Mouse (Mus musculus) kidney, adult 9 months (tissue): Measurements from ENCODE around the gene Sik3.

ENCODE experiments used
- DNase-seq: peaks from one replicate; pipeline ENCODE4 v3.0.0; 2022

The Sik3 gene

GRCm38 (mm10) chr9:46235196-46235595 lies 222.6 kb downstream of the Sik3 start:
- DNase-seq: peak; percentile 78

GRCm38 (mm10) chr9:46235596-46235648 lies 222.8 kb downstream of the Sik3 start, which contains the start of gene Apoc3:
Gene Apoc3 (minus strand): TSS chr9:46235636.
- no peak for DNase-seq

- peak; percentile 67 for DNase-seq
Measured at GRCm38 (mm10) chr9:46235649-46236048, 223.0 kb downstream of the Sik3 start.

- DNase-seq: no peak
Measured at GRCm38 (mm10) chr9:46238850-46239249, 226.2 kb downstream of the Sik3 start.

- DNase-seq: peak; percentile 54
Measured at GRCm38 (mm10) chr9:46240526-46241153, 228.0 kb downstream of the Sik3 start, which contains the start of gene Apoa4. Gene Apoa4 (plus strand): TSS chr9:46240696.

- no peak for DNase-seq
Measured at GRCm38 (mm10) chr9:46241818-46242217, 229.2 kb downstream of the Sik3 start.

GRCm38 (mm10) chr9:46243122-46243521 lies 230.5 kb downstream of the Sik3 start:
- DNase-seq: no peak

GRCm38 (mm10) chr9:46243584-46243983 lies 231.0 kb downstream of the Sik3 start:
- DNase-seq: no peak

GRCm38 (mm10) chr9:46246752-46247324 lies 234.2 kb downstream of the Sik3 start:
- peak; percentile 71 for DNase-seq

GRCm38 (mm10) chr9:46256177-46256576 lies 243.6 kb downstream of the Sik3 start:
- no peak for DNase-seq

GRCm38 (mm10) chr9:46256658-46257385 lies 244.2 kb downstream of the Sik3 start:
- no peak for DNase-seq

GRCm38 (mm10) chr9:46257546-46257945 lies 244.9 kb downstream of the Sik3 start:
- no peak for DNase-seq

- no peak for DNase-seq
Measured at GRCm38 (mm10) chr9:46259111-46259510, 246.5 kb downstream of the Sik3 start.

- DNase-seq: no peak
Measured at GRCm38 (mm10) chr9:46261131-46261530, 248.5 kb downstream of the Sik3 start.

- DNase-seq: no peak
Measured at GRCm38 (mm10) chr9:46268343-46268873, 255.8 kb downstream of the Sik3 start, which contains the start of gene Apoa5. Gene Apoa5 (plus strand): TSS chr9:46268633.

GRCm38 (mm10) chr9:46269125-46269524 lies 256.5 kb downstream of the Sik3 start:
- DNase-seq: no peak

GRCm38 (mm10) chr9:46270782-46271181 lies 258.2 kb downstream of the Sik3 start:
- no peak for DNase-seq

- DNase-seq: no peak
Measured at GRCm38 (mm10) chr9:46272070-46272469, 259.4 kb downstream of the Sik3 start.

- DNase-seq: peak; percentile 93
Measured at GRCm38 (mm10) chr9:46272677-46273454, 260.2 kb downstream of the Sik3 start, which contains the start of gene Zpr1. Gene Zpr1 (plus strand): TSS chr9:46273064.
